Mouse (Mus musculus): ENCODE measurements at regions not wholly inside any gene's neighbourhood (a gene's known extent, or its start where the extent isn't known, plus 50 kb on each side); places are given as distances from the start of the nearest gene placed in this dataset.
A peak's percentile ranks its signal among the peaks of the same experiment; 100 is the strongest.

DNA sequence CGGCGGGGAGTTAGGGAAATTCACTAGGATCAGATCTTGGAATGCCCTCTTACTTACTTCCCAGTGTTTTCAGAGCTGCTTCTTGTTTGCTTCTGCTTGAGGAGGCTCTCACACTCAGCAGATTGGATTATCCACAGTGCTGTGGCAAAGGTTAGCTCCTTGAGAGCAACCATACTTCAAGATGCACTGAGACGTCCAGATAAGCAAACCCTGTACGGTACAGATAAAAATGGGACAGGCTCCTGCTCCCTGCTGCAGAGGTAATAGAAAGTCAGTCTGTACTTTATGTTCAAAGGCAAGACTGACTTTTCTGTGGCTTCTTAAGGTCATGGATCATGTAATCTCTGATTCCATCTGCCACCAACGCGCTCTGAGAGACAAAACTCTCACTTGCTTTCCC is 414.8 kb upstream of the Ptger4 start:
- Histone ChIP-seq H3K36me3 (ENCODE audit: control insufficient read depth, insufficient read depth, low read length) (no peaks in the 10 kb centered on the region), H3K4me2 (ENCODE audit: low read length) (no peak overlapping the region), H3K4me3 (ENCODE audit: low read length) (no peak overlapping the region), H3K27ac (ENCODE audit: low read depth, low read length) (no peak overlapping the region), H3K9me3 (ENCODE audit: control insufficient read depth, low read length) (no peaks in the 10 kb centered on the region), H3K9ac (ENCODE audit: low read depth, low read length) (no peak overlapping the region), H3K27me3 (replicated peaks; ENCODE audit: control insufficient read depth, insufficient read depth, low read length) (no peaks in the 10 kb centered on the region), H3K4me1 (ENCODE audit: control insufficient read depth, insufficient read depth, low read depth, low read length) (no peaks in the 10 kb centered on the region)
- WGBS: 87% methylated on average over 6 of the region's 6 CpGs
- no peak for ATAC-seq

- Histone ChIP-seq H3K4me3 (ENCODE audit: low read length) (no peak overlapping the region), H3K27me3 (replicated peaks; ENCODE audit: control insufficient read depth, insufficient read depth, low read length) (no peaks in the 10 kb centered on the region), H3K9me3 (ENCODE audit: control insufficient read depth, low read length) (no peaks in the 10 kb centered on the region), H3K4me2 (ENCODE audit: low read length) (no peak overlapping the region), H3K27ac (ENCODE audit: low read depth, low read length) (no peak overlapping the region), H3K4me1 (ENCODE audit: control insufficient read depth, insufficient read depth, low read depth, low read length) (no peaks in the 10 kb centered on the region), H3K9ac (ENCODE audit: low read depth, low read length) (no peak overlapping the region), H3K36me3 (ENCODE audit: control insufficient read depth, insufficient read depth, low read length) (no peaks in the 10 kb centered on the region)
- 68% methylated on average over 3 of the region's 3 CpGs for WGBS
- no peak for ATAC-seq
Observed at GRCm38 (mm10) chr15:5660819-5661218, 416.8 kb upstream of the Ptger4 start.

- no peak overlapping the region for H3K27ac ChIP-seq (ENCODE audit: low read depth, low read length)
- ATAC-seq: no peak
- H3K27me3 ChIP-seq (replicated peaks; ENCODE audit: control insufficient read depth, insufficient read depth, low read length): no peaks in the 10 kb centered on the region
- no peaks in the 10 kb centered on the region for H3K36me3 ChIP-seq (ENCODE audit: control insufficient read depth, insufficient read depth, low read length)
- H3K9me3 ChIP-seq (ENCODE audit: control insufficient read depth, low read length): no peaks in the 10 kb centered on the region
- no peaks in the 10 kb centered on the region for H3K4me1 ChIP-seq (ENCODE audit: control insufficient read depth, insufficient read depth, low read depth, low read length)
- H3K4me3 ChIP-seq (ENCODE audit: low read length): no peak overlapping the region
- no peak overlapping the region for H3K9ac ChIP-seq (ENCODE audit: low read depth, low read length)
- H3K4me2 ChIP-seq (ENCODE audit: low read length): no peak overlapping the region
Observed at GRCm38 (mm10) chr15:5671781-5672180, 427.8 kb upstream of the Ptger4 start.

GRCm38 (mm10) chr15:5676704-5677103 is 432.7 kb upstream of the Ptger4 start:
- H3K9me3 ChIP-seq (ENCODE audit: control insufficient read depth, low read length): no peaks in the 10 kb centered on the region
- no peak overlapping the region for H3K4me3 ChIP-seq (ENCODE audit: low read length)
- ATAC-seq: no peak
- H3K27me3 ChIP-seq (replicated peaks; ENCODE audit: control insufficient read depth, insufficient read depth, low read length): no peaks in the 10 kb centered on the region
- H3K9ac ChIP-seq (ENCODE audit: low read depth, low read length): no peak overlapping the region
- H3K4me1 ChIP-seq (ENCODE audit: control insufficient read depth, insufficient read depth, low read depth, low read length): no peaks in the 10 kb centered on the region
- H3K27ac ChIP-seq (ENCODE audit: low read depth, low read length): no peak overlapping the region
- 79% methylated on average over 3 of the region's 3 CpGs for WGBS
- no peaks in the 10 kb centered on the region for H3K36me3 ChIP-seq (ENCODE audit: control insufficient read depth, insufficient read depth, low read length)
- no peak overlapping the region for H3K4me2 ChIP-seq (ENCODE audit: low read length)

- WGBS: 97% methylated on average over 1 of the region's 1 CpGs
- no peak for ATAC-seq
- no peaks in the 10 kb centered on the region for H3K9me3 ChIP-seq (ENCODE audit: control insufficient read depth, low read length)
Observed at GRCm38 (mm10) chr15:5693810-5694209, 449.8 kb upstream of the Ptger4 start.

DNA sequence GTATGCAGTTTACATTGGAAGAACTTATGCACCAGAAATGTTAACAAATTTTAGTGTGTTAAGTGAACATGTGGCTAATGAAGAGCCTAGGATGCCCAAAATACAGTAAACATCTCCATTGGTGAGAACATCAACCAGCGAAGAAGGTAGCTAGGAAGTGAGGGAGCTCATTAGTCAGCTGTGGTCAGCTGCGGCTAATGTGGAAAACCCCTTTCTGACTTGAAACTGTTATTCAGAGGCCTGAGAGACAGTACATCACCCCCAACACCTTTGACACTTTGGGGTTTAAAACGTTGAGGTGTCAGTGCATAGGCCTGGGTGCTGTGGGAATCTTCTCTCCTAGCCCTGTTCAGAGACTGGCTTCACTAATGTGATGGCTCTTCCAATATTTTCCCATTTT is 451.0 kb upstream of the Ptger4 start:
- no peak overlapping the region for H3K9ac ChIP-seq (ENCODE audit: low read depth, low read length)
- no peaks in the 10 kb centered on the region for H3K4me1 ChIP-seq (ENCODE audit: control insufficient read depth, insufficient read depth, low read depth, low read length)
- WGBS: 84% methylated on average over 3 of the region's 3 CpGs
- no peak overlapping the region for H3K4me3 ChIP-seq (ENCODE audit: low read length)
- H3K36me3 ChIP-seq (ENCODE audit: control insufficient read depth, insufficient read depth, low read length): no peaks in the 10 kb centered on the region
- H3K4me2 ChIP-seq (ENCODE audit: low read length): no peak overlapping the region
- H3K27me3 ChIP-seq (replicated peaks; ENCODE audit: control insufficient read depth, insufficient read depth, low read length): no peaks in the 10 kb centered on the region
- H3K9me3 ChIP-seq (ENCODE audit: control insufficient read depth, low read length): no peaks in the 10 kb centered on the region
- no peak overlapping the region for H3K27ac ChIP-seq (ENCODE audit: low read depth, low read length)
- no peak for ATAC-seq

More at GRCm38 (mm10) chr15:5693810-5694209, 449.8 kb upstream of the Ptger4 start:
- Histone ChIP-seq H3K4me2 (ENCODE audit: low read length) (no peak overlapping the region), H3K27ac (ENCODE audit: low read depth, low read length) (no peak overlapping the region), H3K36me3 (ENCODE audit: control insufficient read depth, insufficient read depth, low read length) (no peaks in the 10 kb centered on the region), H3K27me3 (replicated peaks; ENCODE audit: control insufficient read depth, insufficient read depth, low read length) (no peaks in the 10 kb centered on the region), H3K4me3 (ENCODE audit: low read length) (no peak overlapping the region), H3K4me1 (ENCODE audit: control insufficient read depth, insufficient read depth, low read depth, low read length) (no peaks in the 10 kb centered on the region), H3K9ac (ENCODE audit: low read depth, low read length) (no peak overlapping the region)

DNA sequence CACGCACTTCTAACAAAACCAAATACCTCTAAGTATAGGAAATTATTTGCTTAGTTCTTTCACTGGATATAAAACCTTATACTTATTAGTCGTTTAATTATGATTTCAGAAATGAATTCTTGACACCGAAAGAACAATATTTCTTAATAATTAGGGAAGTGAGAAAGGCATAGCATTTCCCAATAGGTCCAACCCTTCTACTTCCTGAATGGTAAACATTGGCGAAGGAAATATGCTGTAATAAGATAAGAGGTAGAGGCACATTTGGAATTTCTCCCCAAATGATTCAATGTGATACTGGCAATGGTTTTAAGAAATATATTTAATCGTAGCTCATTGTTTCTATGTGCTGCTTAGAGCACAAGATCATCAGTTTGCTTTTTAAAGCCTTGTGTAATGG is 464.5 kb upstream of the Ptger4 start:
- peaks cover 3% of the 10 kb centered on the region for H3K9me3 ChIP-seq (ENCODE audit: control insufficient read depth, low read length)
- H3K4me1 ChIP-seq (ENCODE audit: control insufficient read depth, insufficient read depth, low read depth, low read length): no peaks in the 10 kb centered on the region
- 92% methylated on average over 5 of the region's 5 CpGs for WGBS
- no peaks in the 10 kb centered on the region for H3K36me3 ChIP-seq (ENCODE audit: control insufficient read depth, insufficient read depth, low read length)
- H3K9ac ChIP-seq (ENCODE audit: low read depth, low read length): no peak overlapping the region
- no peak for ATAC-seq
- H3K27ac ChIP-seq (ENCODE audit: low read depth, low read length): no peak overlapping the region
- no peak overlapping the region for H3K4me2 ChIP-seq (ENCODE audit: low read length)
- no peaks in the 10 kb centered on the region for H3K27me3 ChIP-seq (replicated peaks; ENCODE audit: control insufficient read depth, insufficient read depth, low read length)
- no peak overlapping the region for H3K4me3 ChIP-seq (ENCODE audit: low read length)

DNA sequence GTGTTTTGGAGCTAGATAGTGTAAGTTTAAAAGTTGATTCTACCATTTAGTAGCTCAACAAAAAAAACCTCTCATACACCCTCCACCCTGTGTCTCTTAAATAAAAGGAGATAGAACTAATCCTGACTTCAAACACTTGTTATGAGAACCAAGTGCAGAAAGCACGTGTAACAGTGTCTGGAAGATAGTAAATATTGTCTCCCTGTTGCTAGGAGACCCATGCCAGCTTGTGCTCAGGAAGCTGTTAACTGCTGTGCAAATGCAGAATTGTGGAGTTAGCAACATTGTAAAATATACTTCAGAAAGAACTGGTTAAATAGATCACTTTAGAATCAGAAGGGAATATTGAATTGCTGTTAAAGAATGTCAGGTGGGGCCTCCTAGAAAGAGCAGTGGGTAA is 496.7 kb upstream of the Ptger4 start:
- no peaks in the 10 kb centered on the region for H3K36me3 ChIP-seq (ENCODE audit: control insufficient read depth, insufficient read depth, low read length)
- no peak overlapping the region for H3K4me3 ChIP-seq (ENCODE audit: low read length)
- no peaks in the 10 kb centered on the region for H3K4me1 ChIP-seq (ENCODE audit: control insufficient read depth, insufficient read depth, low read depth, low read length)
- H3K27me3 ChIP-seq (replicated peaks; ENCODE audit: control insufficient read depth, insufficient read depth, low read length): no peaks in the 10 kb centered on the region
- peak; percentile 65; the same call in 1 of the 2 replicates for ATAC-seq
- no peaks in the 10 kb centered on the region for H3K9me3 ChIP-seq (ENCODE audit: control insufficient read depth, low read length)
- 12% methylated on average over 1 of the region's 1 CpGs for WGBS
- no peak overlapping the region for H3K4me2 ChIP-seq (ENCODE audit: low read length)
- H3K9ac ChIP-seq (ENCODE audit: low read depth, low read length): no peak overlapping the region
- H3K27ac ChIP-seq (ENCODE audit: low read depth, low read length): no peak overlapping the region

GRCm38 (mm10) chr15:5743893-5744292 is 499.9 kb upstream of the Ptger4 start:
- H3K4me2 ChIP-seq (ENCODE audit: low read length): no peak overlapping the region
- H3K9ac ChIP-seq (ENCODE audit: low read depth, low read length): no peak overlapping the region
- H3K9me3 ChIP-seq (ENCODE audit: control insufficient read depth, low read length): no peaks in the 10 kb centered on the region
- H3K4me3 ChIP-seq (ENCODE audit: low read length): no peak overlapping the region
- no peaks in the 10 kb centered on the region for H3K27me3 ChIP-seq (replicated peaks; ENCODE audit: control insufficient read depth, insufficient read depth, low read length)
- H3K27ac ChIP-seq (ENCODE audit: low read depth, low read length): no peak overlapping the region
- H3K36me3 ChIP-seq (ENCODE audit: control insufficient read depth, insufficient read depth, low read length): no peaks in the 10 kb centered on the region
- ATAC-seq: no peak
- H3K4me1 ChIP-seq (ENCODE audit: control insufficient read depth, insufficient read depth, low read depth, low read length): no peaks in the 10 kb centered on the region
- 93% methylated on average over 5 of the region's 5 CpGs for WGBS

DNA sequence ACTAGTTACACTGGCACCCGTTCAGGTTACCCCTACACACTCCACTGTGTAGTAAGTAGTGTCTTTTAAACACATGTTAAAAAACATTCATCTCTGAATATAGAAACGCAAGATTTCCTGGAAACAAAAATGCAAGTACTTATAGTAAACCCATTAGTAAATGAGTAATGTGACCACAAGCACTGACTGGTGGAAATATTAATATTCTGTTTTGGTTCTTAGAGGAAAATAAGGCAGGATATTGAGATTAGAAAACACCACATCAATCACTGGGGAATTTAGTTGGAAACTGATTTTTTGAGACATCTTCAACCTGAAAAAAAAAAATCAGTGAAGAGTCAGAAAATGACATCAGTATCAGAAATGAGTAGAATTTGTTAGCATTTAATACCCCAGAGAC is 514.7 kb upstream of the Ptger4 start:
- 86% methylated on average over 2 of the region's 2 CpGs for WGBS
- no peak overlapping the region for H3K4me2 ChIP-seq (ENCODE audit: low read length)
- H3K9me3 ChIP-seq (ENCODE audit: control insufficient read depth, low read length): no peaks in the 10 kb centered on the region
- H3K9ac ChIP-seq (ENCODE audit: low read depth, low read length): no peak overlapping the region
- no peak overlapping the region for H3K4me3 ChIP-seq (ENCODE audit: low read length)
- no peaks in the 10 kb centered on the region for H3K27me3 ChIP-seq (replicated peaks; ENCODE audit: control insufficient read depth, insufficient read depth, low read length)
- H3K36me3 ChIP-seq (ENCODE audit: control insufficient read depth, insufficient read depth, low read length): no peaks in the 10 kb centered on the region
- no peaks in the 10 kb centered on the region for H3K4me1 ChIP-seq (ENCODE audit: control insufficient read depth, insufficient read depth, low read depth, low read length)
- no peak for ATAC-seq
- H3K27ac ChIP-seq (ENCODE audit: low read depth, low read length): no peak overlapping the region

Data from hindbrain, embryonic 16.5 days (tissue).